Mouse (Mus musculus) heart, postnatal 0 days (tissue): ENCODE measurements around the gene Hist2h4.

Experiments
- CTCF ChIP-seq: IDR thresholded peaks from 2 replicates; pipeline ENCODE4 v1.5.1; 2016; ENCODE audit warnings: antibody characterized with exemption, control low read depth, low read depth
- EP300 ChIP-seq: IDR thresholded peaks from 2 replicates; pipeline ENCODE4 v1.6.1; 2016; ENCODE audit warnings: antibody characterized with exemption, low read depth

- no peak for TF ChIP-seq CTCF
- no peak for TF ChIP-seq EP300
Observed at GRCm38 (mm10) chr3:96260220-96260619, 2.9 kb downstream of the Hist2h4 start.
